In the genomic region with DNA sequence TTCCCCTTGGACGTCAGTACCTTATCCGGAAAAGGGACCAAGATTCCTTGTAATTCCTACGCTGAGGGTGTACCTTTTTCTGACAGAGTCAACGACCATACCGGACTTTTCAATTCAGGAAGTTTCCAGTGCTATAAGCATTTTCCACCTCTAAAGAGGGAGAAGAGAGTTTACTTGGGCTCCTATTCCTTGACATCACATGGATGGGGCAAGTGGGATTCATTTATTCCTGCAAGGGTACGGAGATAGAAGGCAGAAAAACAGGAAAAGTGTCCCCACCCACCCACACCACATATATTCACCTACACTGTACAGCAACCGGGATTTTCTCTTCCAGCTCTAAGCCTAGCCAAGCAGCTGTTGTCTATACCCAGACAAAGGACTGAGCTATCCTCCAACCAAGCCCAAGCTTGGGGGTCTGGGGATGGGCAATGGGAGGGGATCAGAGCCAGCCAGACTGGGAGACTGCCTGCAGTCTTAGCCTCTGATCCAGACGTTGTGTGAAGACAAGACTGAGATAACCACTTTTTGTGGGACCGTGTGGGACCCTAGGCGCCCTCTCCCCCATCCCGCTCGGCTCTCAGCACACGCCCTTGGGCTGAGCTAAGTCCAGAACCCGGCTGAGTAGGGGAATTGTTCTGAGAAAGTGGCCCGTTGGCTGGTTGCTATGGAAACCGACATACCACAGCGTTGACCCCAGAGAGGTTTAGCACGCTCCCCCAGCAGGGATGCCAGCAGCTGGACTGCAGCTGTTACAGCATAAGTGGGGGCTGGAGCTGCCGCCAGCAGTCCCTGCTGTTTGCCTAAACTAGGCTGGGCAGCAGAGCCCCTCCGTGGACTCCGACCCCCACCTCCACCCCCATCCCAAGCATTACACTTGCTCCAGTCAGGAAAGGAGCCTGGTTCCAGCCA, we compare ENCODE assay signal across 8 mouse cellular contexts.
A peak's percentile ranks its signal among the peaks of the same experiment; 100 is the strongest.
DNase-seq lines count a peak whose midpoint lies in the region; ATAC-seq and TF ChIP-seq lines count a peak whose summit lies in the region.

No protein-coding gene starts in this region.

- peak; percentile 86 for ATAC-seq in forebrain, embryonic 12.5 days (ENCODE audit: low FRiP score)
- ATAC-seq in CD4-positive, CD25-positive, alpha-beta regulatory T cell, adult 4 months = no peak

- WGBS in forebrain, embryonic 12.5 days = 14% methylated on average over 20 of the region's 21 CpGs
- WGBS in limb, embryonic 10.5 days = 14% methylated on average over 21 of the region's 21 CpGs

- peak overlapping the region; percentile 51 for H3K4me2 ChIP-seq in forebrain, embryonic 12.5 days
- H3K4me2 ChIP-seq in myocyte (ENCODE audit: low read depth) = peak overlapping the region; percentile 65

- H3K9ac ChIP-seq in forebrain, embryonic 12.5 days = peak overlapping the region; percentile 36

- peaks cover 3% of the 10 kb centered on the region for H3K79me2 ChIP-seq in myocyte (ENCODE audit: control insufficient read depth, insufficient read depth)

- intact Hi-C loops in heart, postnatal 36 days (cut with DNase I) = loop anchor here (5.0 kb wide), 1 partner anchor 48 kb away; no protein-coding TSS in a partner anchor

- peak; percentile 41 for TF ChIP-seq POLR2A in myocyte (IDR thresholded peaks at IDR 0.05; ENCODE audit: insufficient read length, low read depth)

- DNase-seq in urinary bladder, postnatal 25 days (ENCODE audit: low spot score) = peak; percentile 14
- DNase-seq in urinary bladder, adult 2 months (ENCODE audit: low spot score) = no peak
- peak; percentile 46 to 67 for DNase-seq in heart, postnatal 36 days
- peak; percentile 91 for DNase-seq in limb, embryonic 10.5 days (ENCODE audit: low spot score)
- no peak for DNase-seq in cerebellum, adult 8-10 months

- H3K4me1 ChIP-seq in forebrain, embryonic 12.5 days = peaks cover 51% of the 10 kb centered on the region
- peaks cover 64% of the 10 kb centered on the region for H3K4me1 ChIP-seq in limb, embryonic 10.5 days

- H3K36me3 ChIP-seq in forebrain, embryonic 12.5 days (replicated peaks) = no peaks in the 10 kb centered on the region
- H3K36me3 ChIP-seq in limb, embryonic 10.5 days = no peaks in the 10 kb centered on the region
- H3K36me3 ChIP-seq in myocyte (ENCODE audit: control insufficient read depth, insufficient read depth) = peaks cover 4% of the 10 kb centered on the region

- no peaks in the 10 kb centered on the region for H3K9me3 ChIP-seq in forebrain, embryonic 12.5 days
- no peaks in the 10 kb centered on the region for H3K9me3 ChIP-seq in limb, embryonic 10.5 days (replicated peaks)

- peak overlapping the region; percentile 11; the same call in 1 of the 2 replicates for H3K4me3 ChIP-seq in forebrain, embryonic 12.5 days (replicated peaks)
- H3K4me3 ChIP-seq in limb, embryonic 10.5 days = peak overlapping the region; percentile 40
- peak overlapping the region; percentile 6 for H3K4me3 ChIP-seq in myocyte

- no peak overlapping the region for H3ac ChIP-seq in myocyte (ENCODE audit: control insufficient read depth, insufficient read length)

- H3K27me3 ChIP-seq in forebrain, embryonic 12.5 days = no peaks in the 10 kb centered on the region
- H3K27me3 ChIP-seq in limb, embryonic 10.5 days (ENCODE audit: low read depth, poor library complexity, severe bottlenecking) = peaks cover 46% of the 10 kb centered on the region
- no peaks in the 10 kb centered on the region for H3K27me3 ChIP-seq in myocyte (ENCODE audit: control insufficient read depth, insufficient read depth, insufficient read length)

- peak overlapping the region; percentile 76 for H3K27ac ChIP-seq in forebrain, embryonic 12.5 days
- H3K27ac ChIP-seq in limb, embryonic 10.5 days = peak overlapping the region; percentile 89

TF ChIP-seq in myocyte, 11 proteins besides CTCF, POLR2A, EP300 and RAD21:
- TF ChIP-seq TCF12 (IDR thresholded peaks at IDR 0.05; ENCODE audit: insufficient read depth, poor library complexity, severe bottlenecking) (peak; percentile 95), MYOG (IDR thresholded peaks at IDR 0.05; ENCODE audit: control insufficient read depth in 1 of 3, insufficient read depth in 1 of 3, insufficient read length in 2 of 3, low read depth in 2 of 3) (peak in 2 of 3 experiments; percentile 89 to 95), MYOD1 (IDR thresholded peaks at IDR 0.05; ENCODE audit: control insufficient read depth in 1 of 3, insufficient read length in 2 of 3, low read depth in 2 of 3) (peak; percentile 27 to 100 (median 100)), E2F4 (IDR thresholded peaks at IDR 0.05; ENCODE audit: insufficient read depth) (no peak), USF1 (IDR thresholded peaks at IDR 0.05; ENCODE audit: low read depth) (no peak), TCF3 (IDR thresholded peaks at IDR 0.05; ENCODE audit: insufficient read length, low read depth) (peak; percentile 99), POLR2AphosphoS2 (IDR thresholded peaks at IDR 0.05; ENCODE audit: insufficient read length, low read depth) (peak; percentile 56), MAX (IDR thresholded peaks at IDR 0.05; ENCODE audit: low read depth) (no peak), REST (IDR thresholded peaks at IDR 0.05; ENCODE audit: insufficient read depth, insufficient read length) (no peak), CEBPB (IDR thresholded peaks at IDR 0.05; ENCODE audit: insufficient read depth, poor library complexity, severe bottlenecking) (no peak), SRF (IDR thresholded peaks at IDR 0.05; ENCODE audit: control insufficient read depth, insufficient read length, low read depth) (peak; percentile 46)

Comparison
In these comparisons a context has a peak if more than half of its experiments do, and no peak if none do; other contexts are left out.
1. DNase-seq: peak in urinary bladder, postnatal 25 days (single experiment), heart, postnatal 36 days (2 of 2) and limb, embryonic 10.5 days (single experiment); none in urinary bladder, adult 2 months (single experiment) and cerebellum, adult 8-10 months (single experiment).
2. Peak in every context shown above with its lines, with median percentiles within 50 percentile points of each other: H3K4me3 ChIP-seq.